Mouse (Mus musculus) MEL (cell line): Measurements from ENCODE around the gene Sult2b1.

Experiments
- CTCF ChIP-seq, 3 experiments: IDR thresholded peaks in 2 of 3; conservative IDR thresholded peaks in 1 of 3; 2 replicates each; pipeline ENCODE4 v1.5.1; 2011 to 2012; ENCODE audit warnings: low read length in 3 of 3, low read depth in 2 of 3, mild to moderate bottlenecking in 2 of 3, improper control_type of control experiment in 1 of 3, inconsistent platforms in 1 of 3, mixed read lengths in 1 of 3, moderate library complexity in 1 of 3; ENCODE audit not compliant: control insufficient read depth in 1 of 3, insufficient read depth in 1 of 3, poor library complexity in 1 of 3, severe bottlenecking in 1 of 3
- ELF1 ChIP-seq: IDR thresholded peaks from 2 replicates; pipeline ENCODE4 v1.6.1; 2014; ENCODE audit warnings: low read depth, mild to moderate bottlenecking, inconsistent platforms, low read length, improper control_type of control experiment, moderate library complexity
- MXI1 ChIP-seq: IDR thresholded peaks from 2 replicates; pipeline ENCODE4 v1.6.1; 2011; ENCODE audit warnings: mild to moderate bottlenecking, low read depth, low read length, improper control_type of control experiment
- NRF1 ChIP-seq: IDR thresholded peaks from 2 replicates; pipeline ENCODE4 v1.6.1; 2014; ENCODE audit warnings: low read depth, mild to moderate bottlenecking, inconsistent platforms, low read length, improper control_type of control experiment, moderate library complexity; ENCODE audit not compliant: poor library complexity, insufficient read depth, severe bottlenecking
- POLR2A ChIP-seq, 2 experiments: IDR thresholded peaks; 2 replicates each; pipeline ENCODE4 v1.6.1; 2011 to 2012; ENCODE audit warnings: low read length in 2 of 2, mild to moderate bottlenecking in 2 of 2, control low read depth in 1 of 2, improper control_type of control experiment in 1 of 2, low read depth in 1 of 2, moderate library complexity in 1 of 2; ENCODE audit not compliant: control insufficient read depth in 1 of 2, insufficient read depth in 1 of 2, poor library complexity in 1 of 2
- UBTF ChIP-seq: IDR thresholded peaks from 2 replicates; pipeline ENCODE4 v1.6.1; 2012; ENCODE audit warnings: low read depth, mild to moderate bottlenecking, inconsistent platforms, low read length, improper control_type of control experiment, moderate library complexity, borderline replicate concordance; ENCODE audit not compliant: insufficient read depth
- ZNF384 ChIP-seq: IDR thresholded peaks from 2 replicates; pipeline ENCODE4 v1.6.1; 2012; ENCODE audit warnings: low read depth, mild to moderate bottlenecking, inconsistent platforms, low read length, improper control_type of control experiment

- TF ChIP-seq POLR2A (IDR thresholded peaks at IDR 0.05; ENCODE audit: control insufficient read depth in 1 of 2, insufficient read depth in 1 of 2, low read depth in 1 of 2, low read length in 2 of 2, poor library complexity in 1 of 2) (no peak), ELF1 (no peak), CTCF (IDR thresholded peaks at IDR 0.05 in 2 of 3, conservative IDR thresholded peaks at IDR 0.05 in 1 of 3; ENCODE audit: control insufficient read depth in 1 of 3, insufficient read depth in 1 of 3, low read depth in 2 of 3, low read length in 3 of 3, poor library complexity in 1 of 3, severe bottlenecking in 1 of 3) (no peak), MXI1 (no peak), NRF1 (no peak), ZNF384 (no peak), UBTF (no peak)
Observed at GRCm38 (mm10) chr7:45748110-45748509, 36.4 kb downstream of the Sult2b1 start.
